Mouse (Mus musculus) heart, adult 2 months (tissue): ENCODE results near the gene Cdh5. TPM values are rescaled to one million over a fixed set of nuclear protein-coding genes. Genes with fewer than 3 reads are reported as not detected.
A peak's percentile ranks its signal among the peaks of the same experiment; 100 is the strongest.
"Not testable (repeated sequence)": the region's sequence is repeated elsewhere in the genome, so short reads cannot be mapped to it uniquely, and the experiment has no call there.

Source experiments
- DNase-seq, 2 experiments: peaks; one replicate each; pipeline ENCODE4 v3.0.0; 2021
- H3K27ac ChIP-seq: fragments of 200-600 bp; 2 replicates; pipeline ENCODE4 v1.8.1; 2022
- H3K27me3 ChIP-seq: fragments of 200-500 bp; 2 replicates; pipeline ENCODE4 v1.6.1; 2012; ENCODE audit warnings: mild to moderate bottlenecking, low read length, inconsistent platforms, mixed read lengths; ENCODE audit not compliant: control insufficient read depth, insufficient read depth
- H3K36me3 ChIP-seq: fragments of 200-500 bp; 2 replicates; pipeline ENCODE4 v1.6.1; 2012; ENCODE audit warnings: low read length, inconsistent platforms; ENCODE audit not compliant: control insufficient read depth, insufficient read depth
- H3K4me1 ChIP-seq: fragments of 200-500 bp; 2 replicates; pipeline ENCODE4 v1.6.1; 2011; ENCODE audit warnings: low read length; ENCODE audit not compliant: control insufficient read depth, insufficient read depth
- H3K4me3 ChIP-seq: fragments of 200-600 bp; 2 replicates; pipeline ENCODE4 v1.8.1; 2022
- H3K79me2 ChIP-seq: fragments of 200-500 bp; replicated peaks from 2 replicates; pipeline ENCODE4 v1.6.1; 2012; ENCODE audit warnings: mild to moderate bottlenecking, inconsistent platforms, low read length, moderate library complexity, mixed read lengths; ENCODE audit not compliant: control insufficient read depth, insufficient read depth
- H3K9ac ChIP-seq: fragments of 200-500 bp; 2 replicates; pipeline ENCODE4 v1.6.1; 2012; ENCODE audit warnings: low read depth, mild to moderate bottlenecking, control low read depth, inconsistent platforms, low read length, mixed read lengths
- CTCF ChIP-seq: fragments of 200-600 bp; IDR thresholded peaks from 2 replicates; pipeline ENCODE4 v1.8.1; 2022; ENCODE audit warnings: antibody characterized with exemption, mild to moderate bottlenecking, moderate library complexity
- EP300 ChIP-seq: fragments of 200-500 bp; IDR thresholded peaks from 2 replicates; pipeline ENCODE4 v1.6.1; 2011; ENCODE audit warnings: low read depth, low read length, control low read depth; ENCODE audit not compliant: insufficient read depth
- POLR2A ChIP-seq: fragments of 200-500 bp; IDR thresholded peaks from 2 replicates; pipeline ENCODE4 v1.6.1; 2011; ENCODE audit warnings: mild to moderate bottlenecking, low read depth, low read length, control low read depth; ENCODE audit not compliant: insufficient read depth
- WGBS: fragments of 180-500 bp; shearing (Covaris S2); methylation state at CpG from one replicate; pipeline ENCODE4 v1.1.7; 2018; 5-methylcytosine and 5-hydroxymethylcytosine counted together
- intact Hi-C: fragments of 180-260 bp; cut with DNase I; formaldehyde crosslinking; loops from one replicate; pipeline ENCODE4 v1.15.1; 2025
- polyA plus RNA-seq: library from polyadenylated mRNA; depleted of rRNA; stranded (reverse); fragments of >200 nt; gene quantifications from 2 replicates; pipeline ENCODE4 v1.2.3, GENCODE M21; 2012
- total RNA-seq, 2 experiments: library from RNA; stranded (reverse); gene quantifications; 2 replicates each; pipeline ENCODE4 v1.2.3; 2021

Gene Cdh5
- total and polyA plus RNA-seq, 3 experiments, result 112 to 115 (median 113) TPM

DNA sequence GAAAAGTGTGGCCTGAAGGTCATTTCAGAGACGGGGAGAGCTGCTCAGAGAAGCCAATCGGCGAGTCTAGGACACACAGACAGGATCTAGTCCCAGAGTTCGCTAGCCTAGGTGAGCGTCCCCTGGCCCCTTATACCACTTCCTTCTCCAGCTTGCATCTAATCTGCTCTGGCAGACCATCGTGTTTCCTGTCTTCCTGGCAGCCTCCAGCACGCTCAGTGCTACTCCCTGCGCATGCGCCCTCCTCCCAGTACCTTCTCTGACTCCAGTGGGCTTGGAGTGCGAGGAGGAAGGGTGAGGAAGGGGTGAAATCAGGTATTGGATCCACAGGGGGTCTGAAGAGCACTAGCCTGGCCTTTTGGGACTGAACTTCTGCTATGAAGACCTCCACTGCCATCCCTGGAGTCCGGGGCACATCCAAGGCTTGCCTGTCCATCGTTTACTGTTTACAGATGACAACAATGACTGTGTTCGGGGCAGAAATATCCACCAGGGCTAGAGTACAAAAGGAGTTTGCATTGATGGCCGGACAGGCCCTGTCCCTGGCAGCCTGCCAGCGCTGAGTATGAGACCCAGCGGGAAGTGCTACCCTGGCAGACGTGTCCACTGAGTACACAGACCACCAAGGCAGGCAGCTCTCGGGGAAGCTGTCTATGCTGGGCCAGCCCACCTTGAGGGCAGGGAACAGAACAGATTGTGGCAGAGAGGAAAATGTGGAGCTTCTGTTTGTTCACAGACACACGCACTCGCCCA lies 1.9 kb upstream of the Cdh5 start:
- Histone ChIP-seq H3K36me3 (no peaks in the 10 kb centered on the region), H3K9ac (peak overlapping the region; percentile 48), H3K79me2 (0 out of 2 replicates have a peak, but pooled peaks cover 1% of the 10 kb centered on the region), H3K27me3 (no peaks in the 10 kb centered on the region), H3K4me1 (peaks cover 21% of the 10 kb centered on the region), H3K4me3 (peak overlapping the region; percentile 7; the same call in 1 of the 2 replicates), H3K27ac (peak overlapping the region; percentile 76)
- WGBS, result 37% methylated on average over 20 of the region's 20 CpGs
- intact Hi-C loops, result loop anchor here (2.0 to 10.0 kb wide), 4 partner anchors 15 to 465 kb away; partner anchors contain the start of gene Cmtm3
- peak; percentile 67 to 75 for DNase-seq
- TF ChIP-seq EP300 (no peak), CTCF (no peak), POLR2A (no peak)

GRCm38 (mm10) chr8:104100724-104101123 lies 701 bp upstream of the Cdh5 start:
- H3K79me2 ChIP-seq, H3K36me3 ChIP-seq, H3K27me3 ChIP-seq: not testable (repeated sequence)
- DNase-seq, result peak in 1 of 2 experiments; percentile 16
- Histone ChIP-seq H3K4me1 (peaks cover 18% of the 10 kb centered on the region), H3K27ac (peak overlapping the region; percentile 93), H3K9ac (peak overlapping the region; percentile 50; the same call in 1 of the 2 replicates), H3K4me3 (peak overlapping the region; percentile 23; the same call in 1 of the 2 replicates)
- intact Hi-C loops, result loop anchor here (2.0 to 10.0 kb wide), 3 partner anchors 14 to 464 kb away; partner anchors contain the start of gene Cmtm3
- 88% methylated on average over 6 of the region's 6 CpGs for WGBS

DNA sequence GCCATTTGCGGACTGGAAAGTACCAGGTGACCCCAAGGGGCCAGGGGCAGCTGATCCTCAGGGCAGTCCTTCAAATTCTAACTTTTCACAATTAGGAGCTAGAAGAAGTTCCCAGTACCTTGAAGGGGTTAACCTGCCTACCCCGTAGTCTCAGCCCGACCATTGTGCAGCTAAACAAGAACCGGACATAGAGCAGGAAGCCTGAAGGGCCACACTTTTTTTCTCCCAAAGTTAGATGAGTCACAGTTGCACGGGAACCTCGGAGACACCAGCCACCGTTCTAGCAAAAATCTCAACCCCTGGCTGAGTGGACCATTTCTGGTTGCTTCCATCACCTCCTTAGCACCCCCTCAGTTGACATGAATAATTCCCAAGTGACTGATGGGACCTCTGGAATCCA lies 2.0 kb downstream of the Cdh5 start:
- WGBS, result 27% methylated on average over 7 of the region's 7 CpGs
- DNase-seq, result peak; percentile 40 to 56
- Histone ChIP-seq H3K27me3 (no peaks in the 10 kb centered on the region), H3K27ac (peak overlapping the region; percentile 93), H3K79me2 (peaks cover 1% of the 10 kb centered on the region; the same call in 1 of the 2 replicates), H3K4me1 (peaks cover 22% of the 10 kb centered on the region), H3K4me3 (peak overlapping the region; percentile 55), H3K9ac (peak overlapping the region; percentile 76), H3K36me3 (peaks cover 2% of the 10 kb centered on the region)
- intact Hi-C loops, result loop anchor here (10.0 kb wide), 2 partner anchors 231 to 461 kb away; partner anchors contain the start of gene Cmtm3
- TF ChIP-seq POLR2A (no peak), EP300 (peak; percentile 70; the same call in 1 of the 2 replicates), CTCF (no peak)

GRCm38 (mm10) chr8:104105768-104106167 lies 4.3 kb downstream of the Cdh5 start:
- no peaks in the 10 kb centered on the region for H3K27me3 ChIP-seq
- TF ChIP-seq EP300 (no peak), CTCF (no peak), POLR2A (no peak)
- 39% methylated on average over 6 of the region's 6 CpGs for WGBS
- H3K9ac ChIP-seq, result no peak overlapping the region
- H3K4me1 ChIP-seq, result peaks cover 14% of the 10 kb centered on the region
- intact Hi-C loops, result loop anchor here (10.0 kb wide), 2 partner anchors 229 to 459 kb away; partner anchors contain the start of gene Cmtm3
- H3K79me2 ChIP-seq, result peaks cover 1% of the 10 kb centered on the region; the same call in 1 of the 2 replicates
- peak overlapping the region; percentile 55; the same call in 1 of the 2 replicates for H3K4me3 ChIP-seq
- peak in 1 of 2 experiments; percentile 18 for DNase-seq
- H3K27ac ChIP-seq, result peak overlapping the region; percentile 93
- H3K36me3 ChIP-seq, result peaks cover 6% of the 10 kb centered on the region

DNA sequence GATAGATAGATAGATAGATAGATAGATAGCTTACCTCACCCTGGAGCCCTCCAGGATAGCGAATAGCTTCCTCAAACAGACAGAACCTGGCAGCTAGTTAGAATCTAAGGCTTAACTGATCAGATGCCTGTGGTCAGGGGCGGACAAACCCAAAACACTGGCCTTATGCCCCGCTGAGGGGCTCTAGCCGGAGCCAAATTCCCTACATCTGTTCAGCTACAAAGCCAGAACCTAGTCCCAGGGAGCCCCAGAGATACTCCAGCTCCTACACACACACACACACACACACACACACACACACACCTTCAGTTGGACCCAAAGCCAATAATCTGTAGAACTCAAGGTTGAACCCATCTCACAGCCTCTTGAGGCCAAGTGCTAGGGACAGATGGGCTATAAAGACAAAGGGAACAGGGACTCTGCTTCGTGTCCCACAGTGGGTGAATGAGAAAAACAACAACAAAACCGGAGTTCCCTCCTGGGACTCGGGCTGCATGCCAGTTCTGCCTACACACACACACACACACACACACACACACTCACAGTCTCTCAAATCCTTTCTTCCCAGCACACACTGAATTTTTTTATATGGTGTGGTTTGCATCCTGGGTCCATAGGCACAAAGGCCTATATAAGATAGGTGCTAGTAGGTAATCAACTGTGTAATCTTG lies 5.0 kb downstream of the Cdh5 start:
- no peaks in the 10 kb centered on the region for H3K27me3 ChIP-seq
- H3K27ac ChIP-seq, result peak overlapping the region; percentile 45
- DNase-seq, result no peak
- intact Hi-C loops, result loop anchor here (10.0 kb wide), 2 partner anchors 228 to 458 kb away; partner anchors contain the start of gene Cmtm3
- peaks cover 6% of the 10 kb centered on the region for H3K36me3 ChIP-seq
- H3K4me3 ChIP-seq, result peak overlapping the region; percentile 55; the same call in 1 of the 2 replicates
- H3K79me2 ChIP-seq, result peaks cover 1% of the 10 kb centered on the region; the same call in 1 of the 2 replicates
- H3K4me1 ChIP-seq, result peaks cover 17% of the 10 kb centered on the region
- TF ChIP-seq POLR2A, result no peak
- no peak for TF ChIP-seq EP300
- no peak for TF ChIP-seq CTCF
- H3K9ac ChIP-seq, result no peak overlapping the region
- WGBS, result 44% methylated on average over 7 of the region's 7 CpGs
